Mouse (Mus musculus): ENCODE results near the gene Uqcc1. TPM values are rescaled to one million over a fixed set of nuclear protein-coding genes. Genes with fewer than 3 reads are reported as not detected.

The Uqcc1 gene
- total and polyA plus RNA-seq, 3 experiments, result 4.2 to 35.8 (median 29.9) TPM

DNA sequence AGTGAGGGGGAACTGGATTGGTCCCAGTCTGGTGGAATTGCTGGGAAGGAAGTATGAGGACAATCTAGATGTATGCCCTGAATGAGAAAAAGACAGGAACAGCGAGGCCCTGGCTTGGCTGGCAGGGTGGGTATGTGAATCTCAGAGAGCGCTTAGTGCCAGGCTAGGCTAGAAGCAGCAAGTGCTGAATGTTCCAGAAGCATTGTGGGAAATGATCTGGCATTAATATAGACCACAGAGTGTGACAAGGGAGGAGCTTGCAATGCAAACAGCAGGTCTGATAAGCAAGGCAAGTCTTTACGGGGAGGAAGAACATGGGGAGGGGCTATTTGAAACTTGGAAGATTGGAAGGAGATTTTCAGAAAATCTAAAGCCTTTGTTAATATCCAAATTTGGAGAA lies 48.0 kb downstream of the Uqcc1 start:
- no peaks in the 10 kb centered on the region for H3K27me3 ChIP-seq (ENCODE audit: insufficient read depth, low read length)
- H3K4me1 ChIP-seq (ENCODE audit: insufficient read depth, low read depth, low read length), result no peaks in the 10 kb centered on the region
- H3K36me3 ChIP-seq (replicated peaks), result peaks cover 90% of the 10 kb centered on the region
- TF ChIP-seq GATA2 (IDR thresholded peaks at IDR 0.05; ENCODE audit: borderline replicate concordance, low read depth, low read length), result no peak
- no peak for TF ChIP-seq POLR2AphosphoS5 (IDR thresholded peaks at IDR 0.05; ENCODE audit: insufficient replicate concordance, low read depth, low read length)
- TF ChIP-seq GATA1 (IDR thresholded peaks at IDR 0.05; ENCODE audit: borderline replicate concordance, low read length), result no peak
- no peak for TF ChIP-seq TAL1 (conservative IDR thresholded peaks at IDR 0.05; ENCODE audit: low read depth, low read length)
- no peak for TF ChIP-seq CTCF (IDR thresholded peaks at IDR 0.05; ENCODE audit: low read depth, low read length)
- DNase-seq (ENCODE audit: low spot score) (no peak), ATAC-seq (ENCODE audit: extremely low read depth, insufficient number of reproducible peaks, low FRiP score, poor library complexity, severe bottlenecking) (no peak)
- H3K4me3 ChIP-seq (ENCODE audit: low read depth, low read length), result no peak overlapping the region
- H3K9me3 ChIP-seq (replicated peaks), result no peaks in the 10 kb centered on the region

DNA sequence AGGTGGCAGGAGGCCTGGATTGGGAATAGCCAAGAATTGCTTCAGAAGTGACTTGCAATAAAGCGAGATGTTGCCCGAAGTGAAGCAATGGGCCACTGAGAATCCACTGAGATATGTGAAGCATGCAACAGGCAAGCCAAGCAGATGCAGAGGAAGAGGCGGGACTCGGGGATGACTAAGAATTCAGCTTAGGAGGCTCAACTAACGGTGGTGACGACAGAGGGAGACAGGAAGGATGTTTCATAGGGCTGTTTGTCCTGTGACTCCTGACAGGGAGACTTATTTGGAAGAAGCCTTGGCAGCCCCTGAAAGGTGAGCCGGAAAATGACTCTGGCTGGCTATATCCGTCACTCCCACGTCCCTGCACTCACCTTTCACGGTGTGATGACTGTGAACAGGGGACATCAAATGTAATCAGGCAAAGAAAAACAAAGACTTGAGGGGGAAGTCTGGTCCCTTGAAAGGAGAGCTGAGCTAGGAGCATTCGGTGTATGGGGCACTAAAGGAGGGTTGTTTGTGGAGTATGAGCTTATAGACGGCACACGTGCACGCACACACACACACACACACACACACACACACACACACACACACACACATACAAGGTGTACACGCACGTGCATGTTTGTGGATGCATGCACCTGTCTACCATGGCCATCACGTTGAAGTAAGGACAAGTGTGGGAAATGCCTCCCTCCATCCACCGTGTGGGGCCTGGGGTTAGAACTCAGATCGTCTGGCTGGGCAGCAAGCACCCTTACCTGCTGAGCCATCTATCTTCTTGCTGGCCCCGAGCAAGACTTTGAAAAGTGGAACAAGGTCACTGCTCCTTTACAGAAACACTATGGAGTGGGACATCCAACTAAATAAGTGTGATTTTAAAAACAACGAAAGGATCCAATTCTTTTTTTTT lies 50.9 kb downstream of the Uqcc1 start:
- TF ChIP-seq POLR2AphosphoS5 (IDR thresholded peaks at IDR 0.05; ENCODE audit: insufficient replicate concordance, low read depth, low read length) (no peak), GATA1 (IDR thresholded peaks at IDR 0.05; ENCODE audit: borderline replicate concordance, low read length) (no peak), CTCF (IDR thresholded peaks at IDR 0.05; ENCODE audit: low read depth, low read length) (no peak), TAL1 (conservative IDR thresholded peaks at IDR 0.05; ENCODE audit: low read depth, low read length) (no peak), GATA2 (IDR thresholded peaks at IDR 0.05; ENCODE audit: borderline replicate concordance, low read depth, low read length) (no peak)
- Histone ChIP-seq H3K9me3 (replicated peaks) (no peaks in the 10 kb centered on the region), H3K4me3 (ENCODE audit: low read depth, low read length) (no peak overlapping the region), H3K36me3 (replicated peaks) (peaks cover 90% of the 10 kb centered on the region), H3K4me1 (ENCODE audit: insufficient read depth, low read depth, low read length) (no peaks in the 10 kb centered on the region), H3K27me3 (ENCODE audit: insufficient read depth, low read length) (no peaks in the 10 kb centered on the region)
- DNase-seq (ENCODE audit: low spot score), result no peak
- ATAC-seq (ENCODE audit: extremely low read depth, insufficient number of reproducible peaks, low FRiP score, poor library complexity, severe bottlenecking), result no peak

DNA sequence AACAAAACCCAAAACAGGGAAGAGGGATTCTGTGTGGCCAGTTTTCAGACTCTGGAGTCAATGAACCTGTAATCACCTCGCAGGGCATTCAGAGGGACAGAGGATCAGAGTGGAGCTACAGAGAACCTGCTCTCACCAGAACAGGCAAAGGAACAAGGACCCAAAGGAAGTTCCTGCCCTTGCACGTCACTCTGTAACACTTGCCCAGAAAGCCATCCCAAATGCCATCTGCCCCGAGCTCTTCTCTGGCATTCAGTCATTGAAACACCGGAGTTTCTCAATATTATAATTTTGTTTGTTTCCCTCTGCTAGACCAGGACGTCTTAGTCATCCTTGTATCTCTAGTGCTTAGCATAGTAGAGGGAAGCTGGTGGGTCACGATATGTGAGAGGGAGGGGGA lies 56.5 kb downstream of the Uqcc1 start:
- H3K9me3 ChIP-seq (replicated peaks), result no peaks in the 10 kb centered on the region
- DNase-seq (ENCODE audit: low spot score), result no peak
- H3K27me3 ChIP-seq (ENCODE audit: insufficient read depth, low read length), result no peaks in the 10 kb centered on the region
- H3K4me3 ChIP-seq (ENCODE audit: low read depth, low read length), result no peak overlapping the region
- H3K36me3 ChIP-seq (replicated peaks), result peaks cover 89% of the 10 kb centered on the region
- no peaks in the 10 kb centered on the region for H3K4me1 ChIP-seq (ENCODE audit: insufficient read depth, low read depth, low read length)
- TF ChIP-seq GATA1 (IDR thresholded peaks at IDR 0.05; ENCODE audit: borderline replicate concordance, low read length), result no peak
- no peak for TF ChIP-seq TAL1 (conservative IDR thresholded peaks at IDR 0.05; ENCODE audit: low read depth, low read length)
- TF ChIP-seq GATA2 (IDR thresholded peaks at IDR 0.05; ENCODE audit: borderline replicate concordance, low read depth, low read length), result no peak
- TF ChIP-seq POLR2AphosphoS5 (IDR thresholded peaks at IDR 0.05; ENCODE audit: insufficient replicate concordance, low read depth, low read length), result no peak
- TF ChIP-seq CTCF (IDR thresholded peaks at IDR 0.05; ENCODE audit: low read depth, low read length), result no peak
- no peak for ATAC-seq (ENCODE audit: extremely low read depth, insufficient number of reproducible peaks, low FRiP score, poor library complexity, severe bottlenecking)

DNA sequence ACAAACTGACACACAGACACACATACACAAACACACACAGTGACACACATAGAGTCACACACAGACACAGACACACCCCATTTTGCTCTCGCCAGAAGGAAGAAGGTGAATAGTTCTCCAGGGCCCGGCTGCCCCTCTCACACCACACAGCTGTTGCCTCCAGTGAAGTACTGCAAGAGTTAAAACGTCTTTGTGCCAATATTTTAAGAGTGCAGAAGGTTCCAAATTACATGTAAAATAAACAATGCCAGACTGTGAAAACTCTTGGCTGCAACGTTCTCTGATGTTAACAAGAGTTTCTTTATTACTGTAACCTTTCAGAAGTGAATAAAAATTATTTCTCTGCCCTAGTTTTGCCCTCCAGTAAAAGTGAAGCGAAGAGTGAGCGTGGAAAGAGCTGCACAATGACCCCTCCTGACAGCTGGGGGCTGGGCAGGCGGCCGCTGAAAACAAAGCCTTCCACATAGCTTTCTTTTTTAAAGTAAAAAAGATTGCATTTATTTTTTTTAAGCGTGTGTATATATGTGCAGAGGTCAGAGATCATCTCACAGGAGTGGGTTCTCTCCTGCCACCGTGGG lies 57.1 kb downstream of the Uqcc1 start:
- H3K36me3 ChIP-seq (replicated peaks), result peaks cover 94% of the 10 kb centered on the region
- no peak for ATAC-seq (ENCODE audit: extremely low read depth, insufficient number of reproducible peaks, low FRiP score, poor library complexity, severe bottlenecking)
- no peaks in the 10 kb centered on the region for H3K27me3 ChIP-seq (ENCODE audit: insufficient read depth, low read length)
- H3K9me3 ChIP-seq (replicated peaks), result no peaks in the 10 kb centered on the region
- no peak for DNase-seq (ENCODE audit: low spot score)
- H3K4me3 ChIP-seq (ENCODE audit: low read depth, low read length), result no peak overlapping the region
- H3K4me1 ChIP-seq (ENCODE audit: insufficient read depth, low read depth, low read length), result no peaks in the 10 kb centered on the region
- TF ChIP-seq POLR2AphosphoS5 (IDR thresholded peaks at IDR 0.05; ENCODE audit: insufficient replicate concordance, low read depth, low read length) (no peak), CTCF (IDR thresholded peaks at IDR 0.05; ENCODE audit: low read depth, low read length) (no peak), GATA1 (IDR thresholded peaks at IDR 0.05; ENCODE audit: borderline replicate concordance, low read length) (no peak), TAL1 (conservative IDR thresholded peaks at IDR 0.05; ENCODE audit: low read depth, low read length) (no peak), GATA2 (IDR thresholded peaks at IDR 0.05; ENCODE audit: borderline replicate concordance, low read depth, low read length) (no peak)

DNA sequence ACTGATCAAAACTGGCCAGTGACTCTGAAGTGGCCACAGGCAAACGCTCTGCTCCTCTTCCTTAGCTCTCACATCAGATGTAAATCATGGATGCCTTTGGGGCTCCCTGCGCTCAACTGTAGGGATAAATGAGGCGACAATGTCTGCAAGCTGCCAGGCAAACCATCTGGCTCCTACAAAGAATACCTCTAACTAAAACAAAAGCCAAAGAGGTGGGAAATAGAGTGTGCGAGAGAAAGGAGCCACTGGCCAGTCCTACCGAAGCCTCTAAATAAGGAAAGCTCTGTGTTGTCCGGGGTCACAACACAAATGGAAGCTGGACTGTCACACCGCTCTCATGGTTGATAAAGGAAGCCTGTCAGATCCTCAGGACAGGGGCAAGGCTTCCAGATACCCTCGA lies 57.6 kb downstream of the Uqcc1 start:
- H3K36me3 ChIP-seq (replicated peaks), result peaks cover 95% of the 10 kb centered on the region
- no peak for DNase-seq (ENCODE audit: low spot score)
- TF ChIP-seq POLR2AphosphoS5 (IDR thresholded peaks at IDR 0.05; ENCODE audit: insufficient replicate concordance, low read depth, low read length) (no peak), GATA1 (IDR thresholded peaks at IDR 0.05; ENCODE audit: borderline replicate concordance, low read length) (no peak), CTCF (IDR thresholded peaks at IDR 0.05; ENCODE audit: low read depth, low read length) (no peak), TAL1 (conservative IDR thresholded peaks at IDR 0.05; ENCODE audit: low read depth, low read length) (no peak), GATA2 (IDR thresholded peaks at IDR 0.05; ENCODE audit: borderline replicate concordance, low read depth, low read length) (no peak)
- no peak for ATAC-seq (ENCODE audit: extremely low read depth, insufficient number of reproducible peaks, low FRiP score, poor library complexity, severe bottlenecking)
- no peaks in the 10 kb centered on the region for H3K4me1 ChIP-seq (ENCODE audit: insufficient read depth, low read depth, low read length)
- no peak overlapping the region for H3K4me3 ChIP-seq (ENCODE audit: low read depth, low read length)
- H3K9me3 ChIP-seq (replicated peaks), result no peaks in the 10 kb centered on the region
- H3K27me3 ChIP-seq (ENCODE audit: insufficient read depth, low read length), result no peaks in the 10 kb centered on the region

DNA sequence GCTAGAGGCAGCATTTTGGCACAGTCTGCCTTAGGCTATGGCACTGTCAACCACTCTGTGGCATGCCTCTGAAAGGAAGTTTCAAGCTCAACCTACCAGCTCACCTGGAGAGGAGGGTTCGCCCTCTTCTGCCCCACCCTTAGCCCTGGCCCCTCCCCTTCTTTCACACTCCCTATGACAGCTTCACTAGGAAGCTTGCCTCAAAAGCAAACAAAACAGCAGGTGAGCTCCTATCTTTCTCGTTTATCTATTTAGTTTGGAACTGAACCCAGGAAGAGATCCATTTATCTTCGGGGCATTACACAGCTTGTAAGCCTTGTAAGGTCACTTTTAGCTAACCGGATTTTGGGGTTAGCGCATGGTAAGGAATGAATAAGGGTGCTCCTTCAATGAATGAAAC lies 60.3 kb downstream of the Uqcc1 start:
- peaks cover 94% of the 10 kb centered on the region for H3K36me3 ChIP-seq (replicated peaks)
- H3K4me3 ChIP-seq (ENCODE audit: low read depth, low read length), result no peak overlapping the region
- no peaks in the 10 kb centered on the region for H3K4me1 ChIP-seq (ENCODE audit: insufficient read depth, low read depth, low read length)
- no peaks in the 10 kb centered on the region for H3K9me3 ChIP-seq (replicated peaks)
- DNase-seq (ENCODE audit: low spot score), result no peak
- no peak for TF ChIP-seq TAL1 (conservative IDR thresholded peaks at IDR 0.05; ENCODE audit: low read depth, low read length)
- no peak for ATAC-seq (ENCODE audit: extremely low read depth, insufficient number of reproducible peaks, low FRiP score, poor library complexity, severe bottlenecking)
- H3K27me3 ChIP-seq (ENCODE audit: insufficient read depth, low read length), result no peaks in the 10 kb centered on the region

Measured in G1E (cell line).